Mouse (Mus musculus) layer of hippocampus, adult 9-10 months (tissue): ENCODE data around the gene Ptprt.
"Not testable (repeated sequence)": the region's sequence is repeated elsewhere in the genome, so short reads cannot be mapped to it uniquely, and the experiment has no call there.

Experiments
- DNase-seq: peaks from one replicate; pipeline ENCODE4 v3.0.0; 2022; ENCODE audit warnings: low spot score

The Ptprt gene

DNA sequence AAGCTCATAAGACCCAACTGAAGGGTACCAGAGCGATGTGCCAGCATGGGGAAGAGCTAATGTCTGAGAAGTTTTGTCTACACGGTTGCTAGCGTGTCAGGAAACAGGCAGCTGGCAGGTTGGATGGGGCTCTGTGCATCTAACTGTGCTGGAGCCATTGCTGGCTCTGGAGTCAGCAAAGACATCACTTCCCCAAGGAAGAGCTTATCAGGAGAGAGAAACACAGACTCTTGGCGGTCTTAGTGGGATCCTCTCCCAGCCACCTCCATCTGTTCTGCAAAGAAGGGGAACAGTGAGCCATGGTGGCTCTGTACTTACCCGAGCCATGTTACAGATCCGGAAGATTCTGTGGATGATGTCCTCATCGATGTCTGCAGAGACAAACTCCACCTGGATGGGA lies 1126.8 kb downstream of the Ptprt start:
- DNase-seq, result no peak

DNA sequence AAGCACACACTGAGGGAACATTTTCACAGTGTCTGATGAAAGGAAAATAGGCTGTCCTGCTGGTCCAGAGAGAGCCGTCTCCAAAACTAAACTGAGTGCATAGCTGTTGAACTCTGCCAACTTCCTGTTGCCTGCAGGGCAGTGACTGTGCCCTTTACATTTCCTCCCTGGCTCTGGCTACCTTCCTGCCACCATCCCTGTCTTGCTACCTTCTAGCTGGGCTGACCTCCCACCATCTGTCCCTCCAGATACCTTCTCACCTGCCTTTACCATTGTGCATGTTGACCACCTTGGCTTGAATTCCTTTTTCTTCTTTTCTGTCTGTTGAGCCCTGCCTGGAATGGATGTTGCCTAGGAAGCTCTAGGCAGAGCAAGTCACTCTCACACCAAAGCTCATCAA lies 1133.8 kb downstream of the Ptprt start:
- no peak for DNase-seq

DNA sequence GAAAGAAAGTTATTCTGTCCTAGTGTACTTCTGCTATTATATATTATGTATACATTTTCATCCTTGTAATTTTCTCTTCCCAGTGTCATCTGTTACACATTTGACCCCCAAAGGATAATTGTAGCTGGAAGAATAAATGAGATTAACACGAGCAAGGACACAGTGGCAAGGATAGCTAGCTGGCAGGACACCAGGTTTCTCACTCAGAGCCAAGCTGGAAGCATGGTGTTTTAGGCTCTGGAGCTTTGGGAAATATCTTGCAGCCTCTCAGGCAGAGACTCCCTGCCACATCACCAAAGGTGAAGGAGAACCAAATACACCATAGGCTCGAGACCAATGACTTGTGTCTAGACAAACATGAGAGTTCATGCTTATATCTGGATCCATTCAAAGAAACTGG lies 1141.3 kb downstream of the Ptprt start:
- DNase-seq, result no peak

DNA sequence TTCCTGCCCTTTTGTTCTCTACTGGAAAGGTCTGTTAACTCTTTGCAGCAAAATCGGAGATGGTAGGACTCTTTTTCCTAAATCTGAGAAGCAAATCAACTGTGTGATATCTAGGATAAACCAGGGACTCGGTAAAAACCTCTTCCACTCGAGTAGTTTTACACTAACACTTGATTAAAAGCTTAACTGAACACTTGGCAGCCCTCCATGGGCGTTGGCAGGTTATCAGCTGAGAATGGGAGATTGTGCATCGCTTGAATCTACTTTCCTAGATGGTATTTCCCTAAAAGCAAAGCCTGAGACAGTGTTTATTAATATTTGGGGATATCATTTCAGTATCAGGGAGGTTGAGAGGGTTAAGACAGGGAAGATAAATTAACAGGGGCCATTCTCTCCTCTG lies 1144.0 kb downstream of the Ptprt start:
- DNase-seq, result peak; percentile 37

DNA sequence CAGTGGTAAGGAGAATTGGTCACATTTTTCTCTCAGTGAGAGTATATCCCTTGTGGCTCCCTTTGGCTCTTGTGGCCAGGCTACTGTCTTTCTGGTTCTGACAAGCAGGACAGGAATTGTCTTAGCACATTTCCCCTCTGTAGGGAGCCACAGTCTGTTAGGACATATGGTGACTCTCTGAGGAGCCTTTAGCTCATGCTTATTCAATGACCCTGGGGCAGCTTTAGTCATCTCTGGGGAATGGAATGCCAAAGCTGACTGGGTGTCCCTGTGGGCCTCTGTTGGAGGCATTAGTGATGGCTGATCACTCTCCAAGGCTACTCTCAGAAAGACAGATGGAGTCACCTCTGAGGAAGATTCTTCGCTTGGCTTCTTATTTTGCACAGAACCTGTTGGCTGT lies 1147.7 kb downstream of the Ptprt start:
- no peak for DNase-seq

DNA sequence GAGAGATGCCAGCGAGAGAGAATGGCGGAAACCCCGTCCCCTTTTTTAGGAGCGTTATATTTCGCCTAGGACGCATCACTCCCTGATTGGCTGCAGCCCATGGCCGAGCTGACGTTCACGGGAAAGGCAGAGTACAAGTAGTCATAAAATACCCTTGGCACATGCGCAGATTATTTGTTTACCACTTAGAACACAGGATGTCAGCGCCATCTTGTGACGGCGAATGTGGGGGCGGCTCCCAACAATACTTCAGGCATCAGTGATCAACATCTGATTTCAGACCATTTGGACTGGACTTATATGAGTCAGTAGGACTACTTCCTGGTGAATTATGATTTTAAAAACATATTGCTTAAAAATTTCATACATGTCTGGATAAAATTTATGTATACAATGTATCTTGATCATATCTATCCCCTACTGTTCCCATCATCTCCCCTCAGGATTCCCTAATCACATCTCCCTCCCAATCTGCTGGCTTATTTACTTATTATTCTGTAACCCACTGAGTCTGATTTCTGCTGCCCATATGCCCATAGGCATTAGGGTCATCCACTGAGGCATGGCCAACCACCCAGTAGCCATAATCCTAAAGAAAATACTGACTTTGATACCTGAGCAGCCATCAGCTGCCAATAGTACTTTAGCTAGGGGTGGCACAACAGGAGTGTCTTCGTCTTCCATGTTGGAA lies 1148.9 kb downstream of the Ptprt start:
- not testable (repeated sequence) for DNase-seq

DNA sequence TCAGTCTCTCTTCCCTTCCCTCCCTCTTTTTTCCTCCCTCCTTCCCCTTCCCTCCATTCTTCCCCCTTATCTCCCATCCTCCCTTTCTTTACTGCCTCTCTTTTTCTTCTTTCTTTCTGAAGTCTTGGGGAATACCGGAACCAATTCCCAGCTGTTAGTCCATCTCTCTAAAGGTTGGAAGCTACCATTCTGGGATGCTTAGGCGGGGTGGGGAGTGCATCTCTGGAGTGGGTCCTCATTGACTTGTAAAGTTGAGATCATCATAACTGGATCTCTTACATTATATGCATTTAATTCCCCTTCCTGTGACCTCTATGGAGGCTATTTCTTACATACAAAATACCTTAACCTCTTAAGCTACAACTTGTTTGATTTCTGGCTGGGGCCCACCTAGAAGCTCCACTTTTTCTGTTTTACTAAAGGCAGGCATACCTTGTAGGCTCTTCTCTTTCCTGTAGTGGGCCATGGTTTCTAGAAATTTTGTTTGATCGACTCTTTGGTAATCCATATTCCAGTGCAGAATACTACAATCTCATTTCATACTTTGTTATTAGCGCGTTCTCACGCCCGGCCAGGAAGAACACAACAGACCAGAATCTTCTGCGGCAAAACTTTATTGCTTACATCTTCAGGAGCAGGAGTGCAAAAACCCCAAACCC lies 1149.7 kb downstream of the Ptprt start:
- no peak for DNase-seq

DNA sequence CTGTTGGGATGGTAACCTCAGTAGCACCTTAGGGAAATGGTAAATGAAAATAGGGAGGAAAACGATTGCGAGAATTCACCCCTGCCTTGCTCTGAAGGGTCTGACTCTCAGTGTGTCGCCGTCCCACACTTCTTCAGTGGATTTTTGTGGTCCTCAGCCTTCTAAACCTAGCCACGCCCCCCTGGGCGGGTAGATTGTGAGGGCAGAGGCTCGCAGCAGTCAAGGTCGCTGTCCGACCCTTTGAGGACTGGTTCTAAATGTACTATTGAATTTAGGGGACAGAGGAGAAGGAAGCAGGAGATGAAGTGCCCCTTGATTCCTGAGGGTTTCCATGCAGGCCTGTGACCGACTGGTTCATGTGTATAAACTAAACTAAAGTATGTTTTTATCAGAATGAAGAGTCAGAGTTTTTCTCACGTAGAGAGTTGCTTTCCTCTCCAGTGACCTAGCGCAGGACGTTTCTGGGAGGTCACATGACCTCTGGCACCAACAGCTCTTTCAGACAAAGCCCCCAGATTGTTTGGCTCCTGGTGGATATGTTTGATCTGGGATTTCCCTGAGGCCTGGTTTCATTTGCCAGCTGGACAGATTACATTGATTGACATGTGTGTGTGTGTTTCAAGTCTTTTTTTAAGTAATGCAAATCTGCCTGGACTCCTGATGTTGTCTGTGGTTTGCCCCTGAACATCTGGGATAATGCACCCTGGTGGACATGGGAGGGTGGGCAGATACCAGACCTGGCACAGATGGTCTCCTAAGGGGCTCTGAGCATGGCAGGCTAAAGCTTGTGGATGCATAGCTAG lies 1161.6 kb downstream of the Ptprt start:
- no peak for DNase-seq

DNA sequence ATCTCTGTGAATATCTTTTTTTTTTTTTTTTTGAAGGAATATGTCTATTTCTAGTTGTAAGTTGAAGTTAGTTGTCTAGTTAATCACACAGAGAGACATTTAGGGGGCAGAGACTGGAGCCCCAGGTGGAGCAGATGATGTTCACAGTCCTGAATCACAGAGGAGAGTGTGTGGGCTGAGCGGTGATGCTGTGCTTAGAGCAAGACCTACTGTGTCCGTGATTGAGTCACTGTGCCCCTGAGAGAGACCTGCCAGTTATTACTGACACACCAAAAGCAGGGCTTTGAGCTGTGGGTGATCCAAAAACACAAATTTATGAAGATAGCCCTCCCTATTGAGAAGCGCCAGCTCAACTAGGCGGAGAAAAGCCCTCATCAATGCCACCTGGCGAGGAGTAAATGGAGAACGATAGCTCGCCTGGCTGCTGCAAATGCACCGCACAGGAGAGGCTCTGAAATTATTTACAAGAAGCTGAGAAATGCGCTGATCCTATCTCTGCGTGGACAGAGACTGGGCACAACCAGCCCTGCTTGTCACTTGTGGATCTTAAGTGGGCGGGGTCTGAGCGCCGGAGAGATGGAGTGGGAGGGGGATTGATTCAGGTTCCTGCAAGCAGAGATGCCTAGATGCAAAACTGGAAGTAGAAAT lies 1162.4 kb downstream of the Ptprt start:
- no peak for DNase-seq

DNA sequence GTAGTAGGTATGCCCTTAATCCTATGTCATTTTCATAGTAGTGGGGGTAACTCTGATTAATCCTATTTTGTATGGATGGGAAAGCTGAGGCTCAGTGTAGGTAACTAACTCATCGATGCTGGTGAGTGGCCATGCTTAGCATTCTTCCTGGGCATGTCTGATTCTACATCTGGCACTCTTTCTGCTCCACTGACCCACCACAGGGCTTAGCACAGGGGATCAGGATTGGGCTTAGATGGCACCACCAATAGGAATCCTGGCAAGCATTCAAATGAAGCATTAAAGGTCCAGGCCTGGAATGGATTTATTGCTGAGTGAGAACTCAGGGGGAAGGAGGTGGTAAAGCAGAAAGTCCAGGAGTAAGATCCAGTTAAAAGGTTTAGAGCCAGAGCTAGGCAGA lies 1179.2 kb downstream of the Ptprt start:
- DNase-seq, result no peak

DNA sequence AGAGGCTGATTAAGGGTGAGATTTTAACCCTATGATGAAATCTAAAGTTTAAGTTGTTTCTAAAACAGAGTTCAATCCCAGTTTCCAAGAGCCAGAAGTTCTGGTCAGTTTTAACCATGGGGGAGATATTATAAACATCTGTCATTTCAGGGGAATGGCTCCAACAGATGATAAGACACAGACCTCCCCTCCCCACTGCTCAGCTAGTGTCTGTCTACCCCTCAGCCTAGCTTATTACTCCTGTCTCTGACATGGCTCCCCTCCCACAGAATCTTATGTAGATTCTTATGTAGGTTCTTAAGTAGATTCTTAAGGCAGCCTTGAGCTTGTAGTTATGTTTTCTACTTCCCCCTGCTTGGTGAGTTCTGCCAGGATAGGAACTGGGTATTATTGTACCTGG lies 1180.5 kb downstream of the Ptprt start:
- no peak for DNase-seq
